Mouse (Mus musculus) testis, adult 2 months (tissue): ENCODE measurements around the gene Hic1. TPM values are rescaled to one million over a fixed set of nuclear protein-coding genes. Genes with fewer than 3 reads are reported as not detected.

Experiments
- H3K27ac ChIP-seq: fragments of 200-500 bp; 2 replicates; pipeline ENCODE4 v1.5.1; 2012; ENCODE audit warnings: low read depth, low read length; ENCODE audit not compliant: control insufficient read depth, insufficient read depth
- H3K27me3 ChIP-seq: fragments of 200-500 bp; 2 replicates; pipeline ENCODE4 v1.6.1; 2012; ENCODE audit warnings: mild to moderate bottlenecking, low read length, moderate library complexity; ENCODE audit not compliant: control insufficient read depth, insufficient read depth
- H3K36me3 ChIP-seq: fragments of 200-500 bp; 2 replicates; pipeline ENCODE4 v1.6.1; 2012; ENCODE audit warnings: mild to moderate bottlenecking, low read length; ENCODE audit not compliant: control insufficient read depth, insufficient read depth
- H3K4me1 ChIP-seq: fragments of 200-500 bp; 2 replicates; pipeline ENCODE4 v1.6.1; 2012; ENCODE audit warnings: low read length; ENCODE audit not compliant: control insufficient read depth, insufficient read depth
- H3K4me3 ChIP-seq: fragments of 200-500 bp; 2 replicates; pipeline ENCODE4 v1.5.1; 2012; ENCODE audit warnings: low read depth, mild to moderate bottlenecking, low read length, moderate library complexity, mixed read lengths; ENCODE audit not compliant: control insufficient read depth
- CTCF ChIP-seq: fragments of 200-500 bp; IDR thresholded peaks from 2 replicates; pipeline ENCODE4 v1.5.1; 2012; ENCODE audit warnings: low read depth, mild to moderate bottlenecking, inconsistent platforms, low read length, moderate library complexity; ENCODE audit not compliant: control insufficient read depth, insufficient read depth, insufficient replicate concordance
- POLR2A ChIP-seq: fragments of 200-500 bp; IDR thresholded peaks from 2 replicates; pipeline ENCODE4 v1.6.1; 2012; ENCODE audit warnings: low read depth, mild to moderate bottlenecking, inconsistent platforms, low read length, moderate library complexity; ENCODE audit not compliant: control insufficient read depth
- polyA plus RNA-seq: library from polyadenylated mRNA; depleted of rRNA; stranded (reverse); fragments of >200 nt; gene quantifications from 2 replicates; pipeline ENCODE4 v1.2.3, GENCODE M21; 2012; rRNA removed

The Hic1 gene
- polyA plus RNA-seq: 1.3 and 1.7 TPM in 2 replicates

DNA sequence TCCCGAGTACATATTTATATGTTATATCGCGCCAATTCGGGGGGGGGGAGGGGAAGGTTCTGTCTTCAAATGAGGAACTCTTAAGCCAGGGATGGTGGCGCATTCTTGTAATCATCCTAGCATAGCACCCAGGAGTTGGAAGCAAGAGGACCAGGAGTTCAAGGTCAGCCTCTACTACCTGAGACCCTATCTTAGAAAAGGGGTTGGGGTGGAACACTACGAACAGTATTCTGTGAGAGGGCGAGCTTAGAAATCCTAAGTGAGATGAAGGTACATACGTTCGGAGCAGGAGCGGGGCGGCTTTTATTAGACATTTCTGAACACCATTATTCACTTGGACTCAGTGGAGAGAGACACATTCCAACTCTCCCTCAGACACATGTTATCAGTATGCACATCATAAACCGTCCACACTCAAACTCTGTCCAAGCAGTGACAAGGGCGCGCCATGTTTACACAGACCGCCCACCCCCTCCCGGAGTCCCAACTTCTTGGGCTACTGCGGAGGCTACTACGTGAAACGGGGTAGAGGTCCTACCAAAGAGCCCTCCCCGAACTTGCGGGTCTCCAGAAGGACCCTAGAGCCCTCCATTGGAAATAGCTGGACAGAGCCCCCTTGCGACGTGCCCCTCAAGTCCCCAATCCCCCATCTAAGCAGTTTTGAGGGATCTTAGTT lies at the start of gene Hic1:
TSS of gene Hic1 (minus strand) at position 115 of the 676 bp plus-strand sequence.
- peak within 1 kb of the TSS; percentile 76 for H3K4me3 ChIP-seq

GRCm38 (mm10) chr11:75214081-75214950 lies 45.0 kb upstream of the Hic1 start:
- Histone ChIP-seq H3K4me1 (peaks cover 10% of the 10 kb centered on the region), H3K27me3 (no peaks in the 10 kb centered on the region), H3K27ac (no peak overlapping the region), H3K36me3 (no peaks in the 10 kb centered on the region), H3K4me3 (no peak overlapping the region)
- TF ChIP-seq POLR2A: no peak
- no peak for TF ChIP-seq CTCF

More for the DNA sequence above, at the start of gene Hic1:
- Histone ChIP-seq H3K4me1 (peaks cover 35% of the 10 kb centered on the region), H3K36me3 (no peaks in the 10 kb centered on the region), H3K27ac (no peak within 1 kb of the TSS), H3K27me3 (peaks cover 2% of the 10 kb centered on the region)
- no peak for TF ChIP-seq CTCF
- TF ChIP-seq POLR2A: no peak

GRCm38 (mm10) chr11:75213372-75214080 lies 44.2 kb upstream of the Hic1 start:
- Histone ChIP-seq H3K4me3 (no peak overlapping the region), H3K36me3 (no peaks in the 10 kb centered on the region), H3K4me1 (peaks cover 10% of the 10 kb centered on the region), H3K27ac (no peak overlapping the region), H3K27me3 (no peaks in the 10 kb centered on the region)
- TF ChIP-seq CTCF (no peak), POLR2A (no peak)

DNA sequence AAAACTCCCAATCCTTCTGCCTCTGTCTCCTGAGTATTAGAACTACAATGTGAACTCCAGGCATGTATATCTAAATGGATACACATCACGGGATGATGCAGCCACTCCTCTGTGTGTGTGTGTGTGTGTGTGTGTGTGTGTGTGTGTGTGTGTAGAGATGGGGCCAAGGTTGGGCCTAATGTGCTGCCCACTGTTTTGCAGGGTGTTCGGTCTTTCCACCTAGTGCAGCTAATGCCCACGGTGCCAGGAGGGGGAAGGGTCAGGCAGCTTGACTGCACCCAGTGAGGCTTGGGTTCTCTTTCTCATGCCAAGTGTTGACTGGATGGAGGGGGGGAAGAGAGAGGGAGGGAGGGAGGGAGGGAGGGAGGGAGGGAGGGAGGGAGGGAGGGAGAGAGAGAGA lies 43.6 kb upstream of the Hic1 start:
- H3K27me3 ChIP-seq: no peaks in the 10 kb centered on the region
- H3K4me1 ChIP-seq: peaks cover 10% of the 10 kb centered on the region
- H3K4me3 ChIP-seq: no peak overlapping the region
- TF ChIP-seq POLR2A: no peak
- TF ChIP-seq CTCF: no peak
- no peak overlapping the region for H3K27ac ChIP-seq
- H3K36me3 ChIP-seq: no peaks in the 10 kb centered on the region

- H3K4me3 ChIP-seq: no peak overlapping the region
- no peak for TF ChIP-seq POLR2A
- no peak for TF ChIP-seq CTCF
- peaks cover 10% of the 10 kb centered on the region for H3K4me1 ChIP-seq
- no peaks in the 10 kb centered on the region for H3K36me3 ChIP-seq
- H3K27ac ChIP-seq: no peak overlapping the region
- no peaks in the 10 kb centered on the region for H3K27me3 ChIP-seq
Observed at GRCm38 (mm10) chr11:75212031-75212667, 42.8 kb upstream of the Hic1 start.

DNA sequence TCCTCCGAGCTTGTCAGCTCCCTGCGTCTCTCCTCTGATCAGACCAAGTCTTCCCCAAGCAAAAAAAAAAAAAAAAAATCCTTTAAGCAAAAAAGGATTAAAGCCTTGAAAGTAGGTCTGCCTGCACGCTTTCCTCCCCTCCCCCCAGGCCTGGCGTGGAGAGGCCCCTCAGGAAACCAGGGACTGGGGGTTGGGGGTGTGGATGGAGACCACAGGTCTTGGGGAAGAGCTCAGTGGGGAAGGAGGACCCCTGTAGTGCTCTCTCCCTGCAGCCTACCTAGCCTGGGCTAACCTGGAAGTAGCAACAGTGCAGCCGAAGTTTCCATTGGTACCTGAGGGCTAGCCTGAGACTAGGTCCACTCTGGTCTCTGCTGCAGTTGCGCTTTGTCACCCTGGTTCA lies 41.4 kb upstream of the Hic1 start:
- Histone ChIP-seq H3K27ac (no peak overlapping the region), H3K36me3 (no peaks in the 10 kb centered on the region), H3K4me1 (peaks cover 10% of the 10 kb centered on the region), H3K4me3 (no peak overlapping the region), H3K27me3 (no peaks in the 10 kb centered on the region)
- TF ChIP-seq CTCF: no peak
